Mouse (Mus musculus): Measurements from ENCODE around the gene Lrig1.

Lrig1 gene

DNA sequence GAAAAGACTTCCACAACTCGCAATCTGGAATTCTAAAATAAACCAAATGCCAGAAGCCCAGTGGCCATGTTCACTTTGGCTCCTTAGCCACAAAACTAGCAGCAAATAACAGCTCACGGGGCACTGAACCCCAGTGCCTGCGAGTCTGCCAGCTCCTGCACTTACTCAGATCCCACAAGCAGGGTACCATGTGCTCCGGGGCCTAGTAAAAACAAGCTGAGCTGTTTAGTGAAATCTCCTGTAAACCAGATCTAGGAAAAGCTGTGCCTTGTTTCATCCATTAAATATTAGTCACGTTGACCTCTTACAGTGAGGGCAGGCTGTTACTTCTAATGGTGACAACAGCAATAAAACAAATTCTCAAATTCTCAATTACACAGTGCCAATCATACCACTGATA lies 81.3 kb downstream of the Lrig1 start:
- CTCF ChIA-PET, result no interaction called here

DNA sequence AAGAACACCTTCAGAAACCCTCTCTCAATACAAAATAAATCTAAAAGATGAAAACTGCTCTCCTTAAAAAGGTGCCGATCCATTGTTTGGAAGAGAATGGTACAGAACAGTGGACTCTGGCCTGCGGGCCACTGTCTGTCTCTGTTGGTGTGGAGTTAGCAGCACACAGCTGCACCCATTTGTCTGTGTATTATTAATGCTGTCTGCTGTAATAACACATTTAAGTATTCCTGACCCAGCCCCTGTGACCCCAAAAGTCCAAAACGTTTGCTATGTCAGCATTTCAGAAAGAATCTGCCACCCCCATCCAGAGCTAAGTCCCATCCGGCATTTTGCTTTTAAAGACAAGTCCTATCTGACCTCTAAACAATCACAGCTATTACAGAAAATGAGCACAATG lies 84.0 kb downstream of the Lrig1 start:
- CTCF ChIA-PET, result no interaction called here

DNA sequence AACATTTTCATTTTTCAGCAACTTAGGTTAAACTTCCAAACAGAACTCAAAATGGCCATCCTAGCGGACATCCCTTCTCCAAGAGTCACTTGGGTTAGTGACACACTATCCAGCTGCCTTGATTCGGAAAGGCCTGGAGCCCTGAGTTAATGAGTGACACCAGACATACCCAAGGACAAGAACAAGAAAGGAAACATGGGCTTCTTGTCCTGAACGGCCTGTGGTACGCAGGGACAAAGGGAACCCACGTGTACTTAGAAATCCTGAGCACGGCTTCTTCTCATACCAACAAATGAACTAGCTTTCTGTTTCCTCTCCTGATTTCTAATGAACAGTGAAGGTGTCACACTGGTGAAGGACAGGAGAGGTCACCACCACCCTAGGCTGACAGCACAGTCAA lies 85.6 kb downstream of the Lrig1 start:
- CTCF ChIA-PET, result no interaction called here

DNA sequence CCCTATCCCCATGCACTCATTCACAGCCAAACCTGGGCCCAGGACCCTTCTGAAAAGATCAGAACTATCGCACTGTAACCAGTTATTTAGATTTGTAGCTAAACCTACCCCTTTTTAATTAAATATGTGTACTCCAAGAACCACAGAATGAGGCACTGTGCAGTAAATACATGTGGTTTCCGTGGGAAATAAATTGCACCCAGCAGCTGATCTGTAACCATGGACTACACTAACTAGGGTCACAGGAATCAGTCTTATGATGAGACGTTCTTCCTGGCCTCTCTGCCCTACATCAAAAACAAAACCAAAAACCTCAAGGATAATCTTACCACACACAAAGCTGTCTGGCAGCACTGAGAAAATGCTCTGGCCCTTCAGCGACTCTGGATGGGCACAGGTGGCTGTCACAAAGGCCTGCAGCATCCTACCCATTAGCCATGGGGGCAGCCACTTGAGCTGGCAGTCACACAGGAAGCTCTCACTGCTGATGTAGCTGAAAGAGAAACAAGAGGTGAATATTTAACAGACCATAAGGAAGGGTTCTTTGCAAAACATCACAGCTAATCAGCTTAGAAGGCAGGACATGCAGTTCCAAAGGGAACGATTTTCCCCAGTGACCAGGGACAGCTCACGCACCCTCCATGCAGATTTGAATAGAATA lies 86.6 kb downstream of the Lrig1 start:
- CTCF ChIA-PET, result no interaction called here

DNA sequence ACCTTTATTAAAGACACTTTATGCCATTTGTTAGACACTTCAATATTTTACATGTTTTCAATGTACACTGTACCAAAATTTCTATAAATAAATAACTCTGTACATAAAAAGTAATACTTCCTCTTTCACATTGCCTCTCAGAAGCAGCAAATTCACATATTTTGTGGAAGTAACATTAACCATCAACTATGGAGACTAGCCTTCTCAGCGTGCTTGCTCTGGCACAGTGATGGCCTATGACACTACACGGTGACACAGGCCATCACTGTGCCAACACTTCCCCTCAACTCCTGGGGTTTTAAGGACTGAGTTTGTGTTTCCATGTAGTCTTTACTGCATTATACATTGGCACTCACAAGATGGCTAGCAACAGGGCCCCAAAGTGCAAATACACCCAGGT lies 95.4 kb downstream of the Lrig1 start:
- CTCF ChIA-PET, result no interaction called here

DNA sequence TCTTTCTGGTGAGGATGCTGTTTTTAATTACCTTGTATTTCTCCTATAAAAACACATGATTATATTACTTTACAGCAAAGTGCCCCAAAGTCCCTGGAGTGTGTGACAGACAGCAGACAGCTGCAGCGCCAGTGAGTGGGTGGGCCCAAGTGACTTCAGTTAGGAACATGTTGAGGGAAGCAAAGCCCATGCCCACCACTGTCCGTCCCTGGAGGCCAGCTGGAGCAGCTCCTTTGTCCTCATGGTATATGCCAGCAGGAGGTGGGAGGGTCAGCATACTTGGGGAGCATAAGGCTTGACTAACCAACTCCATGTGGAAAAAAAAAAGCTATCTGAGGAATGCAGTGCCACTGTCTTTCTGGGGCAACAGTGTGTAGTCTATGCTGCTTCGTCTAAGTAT lies 95.9 kb downstream of the Lrig1 start:
- CTCF ChIA-PET, result no interaction called here

DNA sequence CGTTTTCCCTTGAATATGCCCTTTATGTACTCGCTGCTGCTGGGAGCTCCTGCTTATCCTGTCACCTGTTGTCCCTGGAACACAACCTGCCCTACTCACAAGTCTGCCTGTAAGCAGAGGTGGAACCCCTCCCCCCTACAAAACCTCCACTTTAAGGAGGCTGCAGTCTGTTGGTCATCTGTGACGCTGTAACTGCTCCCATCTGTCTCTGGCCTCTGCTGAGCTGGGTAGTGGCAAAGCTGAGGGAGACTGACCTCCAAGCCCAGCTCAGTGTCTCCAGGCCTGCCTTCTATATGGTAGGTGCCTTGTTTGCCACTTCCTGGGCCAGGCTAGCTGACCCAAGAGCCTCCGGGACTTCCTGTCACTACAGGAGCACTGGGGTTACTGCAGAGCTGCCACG lies 98.1 kb downstream of the Lrig1 start:
- CTCF ChIA-PET, result no interaction called here

DNA sequence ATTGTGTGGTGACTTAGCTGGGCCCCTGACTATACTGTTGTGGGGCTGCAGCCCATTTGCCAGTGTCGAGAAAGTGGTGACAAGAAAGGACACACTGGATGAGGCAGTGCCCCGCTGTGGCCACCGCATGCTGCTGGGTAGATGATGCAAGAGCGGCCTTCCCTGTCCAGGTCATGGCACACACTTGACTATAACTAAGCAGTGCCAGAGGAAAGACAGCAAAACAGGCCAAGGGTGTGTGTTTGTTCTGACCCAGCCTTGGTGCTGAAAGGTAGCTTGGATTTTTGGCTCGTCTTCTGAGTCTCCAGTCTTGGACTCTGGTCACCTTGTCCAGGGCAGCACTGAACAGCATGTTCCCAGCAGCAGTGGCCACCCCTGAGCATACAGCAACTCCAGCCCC lies 98.9 kb downstream of the Lrig1 start:
- CTCF ChIA-PET, result no interaction called here

DNA sequence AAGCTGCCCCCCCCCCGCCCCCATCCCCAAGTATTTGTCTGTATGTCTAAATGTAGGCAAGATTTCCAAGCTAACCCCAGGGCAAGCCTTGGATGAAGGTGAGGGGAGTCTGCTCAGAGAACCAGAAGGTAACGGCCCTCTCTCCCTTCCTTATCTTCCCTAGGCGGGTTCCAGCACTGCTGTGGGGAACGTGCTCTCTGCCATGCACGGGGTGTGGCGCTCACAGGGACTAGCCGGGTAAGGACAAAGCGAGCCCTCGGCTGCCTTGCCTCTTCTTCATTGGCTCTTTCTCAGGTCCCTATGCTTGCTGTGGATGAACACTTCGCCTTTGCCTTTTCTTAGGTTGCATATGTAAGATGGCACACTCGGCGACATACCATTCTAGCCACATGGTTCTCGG lies 100.9 kb downstream of the Lrig1 start:
- CTCF ChIA-PET, result no interaction called here

DNA sequence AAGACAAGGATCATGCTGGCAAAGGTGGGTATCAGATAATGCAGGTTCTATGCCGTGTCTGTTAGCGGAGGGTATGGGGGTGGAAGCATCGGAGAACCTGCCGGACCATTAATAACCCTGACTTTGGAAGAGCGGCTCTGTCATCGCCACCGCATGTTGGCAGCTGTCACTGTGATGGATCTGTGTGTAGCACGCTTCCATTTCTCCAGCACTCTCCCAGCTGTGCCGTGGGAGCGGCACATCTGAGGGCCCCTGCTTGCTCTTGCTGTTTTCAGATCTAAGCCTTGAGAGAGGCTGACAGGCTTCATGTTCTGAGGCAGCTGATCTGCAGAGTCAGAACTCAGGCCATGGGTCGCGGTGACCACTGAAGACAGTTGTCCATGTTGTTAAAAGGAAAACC lies 101.5 kb downstream of the Lrig1 start:
- CTCF ChIA-PET, result no interaction called here

DNA sequence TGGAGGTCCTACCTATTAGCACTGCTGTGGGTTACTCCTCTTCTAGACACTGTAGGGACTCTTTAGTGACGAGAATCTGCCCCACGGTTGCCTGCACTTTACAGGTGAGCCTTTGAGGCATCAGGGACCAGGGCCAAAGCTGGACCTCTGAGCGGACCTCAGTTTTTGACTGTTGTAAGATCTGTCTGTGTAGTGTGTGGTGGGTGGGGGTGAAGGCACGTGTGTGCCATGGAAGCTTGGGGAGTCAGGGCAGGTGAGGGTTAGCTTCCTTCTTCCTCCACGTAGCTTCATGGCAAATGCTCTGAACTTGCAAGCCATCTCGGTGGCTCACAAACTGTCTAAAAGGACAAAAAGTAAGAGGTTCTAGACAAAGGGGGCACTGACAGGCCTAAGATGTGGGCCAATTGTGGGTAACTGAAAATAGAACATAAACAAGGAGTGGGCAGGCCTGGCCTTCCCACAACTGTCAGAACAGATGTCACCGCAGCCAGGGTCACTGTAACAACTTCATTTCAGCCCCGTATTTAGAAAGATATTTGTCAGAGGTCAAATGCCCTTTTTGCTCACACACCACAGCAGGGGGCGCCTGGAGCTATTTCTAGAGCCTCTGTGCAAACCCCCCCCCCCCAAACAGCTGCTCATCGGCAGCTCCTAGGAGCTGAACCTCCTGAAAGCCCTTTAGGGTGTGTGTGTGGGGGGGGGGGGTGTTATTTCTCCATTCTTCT lies 103.0 kb downstream of the Lrig1 start:
- CTCF ChIA-PET, result no interaction called here

DNA sequence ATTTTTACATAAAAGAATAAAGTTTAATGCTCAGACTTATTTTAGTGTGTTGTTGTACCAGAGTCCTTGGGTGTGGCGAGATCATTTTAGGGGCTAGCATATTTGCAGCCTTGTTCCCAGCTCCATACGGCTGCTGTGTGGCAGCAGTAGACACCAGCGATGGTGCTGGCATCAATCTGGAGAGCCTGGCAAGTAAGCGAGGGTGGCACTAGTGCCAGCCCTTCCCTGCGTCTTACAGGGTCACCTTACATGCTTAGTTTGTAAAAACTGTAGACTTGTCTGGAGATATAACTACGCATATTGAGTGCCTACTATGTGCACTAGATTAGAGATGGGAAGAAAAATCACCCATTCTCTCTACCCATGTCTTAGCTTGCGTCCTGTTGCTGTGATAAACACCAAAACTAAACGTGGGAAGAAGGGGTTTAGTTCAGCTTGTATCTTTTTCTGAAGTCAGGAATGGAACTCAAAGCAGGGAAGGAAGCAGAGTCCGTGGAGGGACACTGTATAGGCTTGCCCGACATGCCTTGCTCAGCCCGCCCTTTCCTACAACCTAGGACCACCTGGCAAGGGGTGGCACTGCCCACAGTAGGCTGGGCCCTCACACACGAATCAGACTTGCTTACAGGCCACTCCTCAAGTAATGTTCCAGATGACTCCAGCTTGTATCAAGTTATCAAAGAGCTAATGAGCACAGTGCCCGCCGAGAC lies 103.8 kb downstream of the Lrig1 start:
- CTCF ChIA-PET, result no interaction called here

DNA sequence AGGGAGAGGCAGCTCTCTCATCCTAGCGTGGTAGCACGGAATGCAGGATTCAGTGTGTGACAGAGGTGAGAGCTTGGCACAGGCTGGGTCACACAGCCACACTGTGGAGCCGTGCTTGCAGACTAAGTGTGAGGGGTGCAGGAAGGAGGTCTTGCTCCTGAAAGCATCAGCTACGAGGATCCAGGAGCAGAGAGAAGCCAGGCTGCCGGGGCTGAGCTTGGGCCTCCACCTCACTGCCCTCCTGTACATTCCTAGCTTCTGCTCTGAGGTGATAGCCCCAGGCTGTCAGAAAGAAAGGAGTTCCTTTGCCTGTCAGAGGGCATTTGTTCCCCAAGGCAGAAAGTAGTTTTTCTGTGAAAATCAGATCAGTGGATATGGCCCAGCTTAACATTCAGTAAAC lies 104.8 kb downstream of the Lrig1 start:
- CTCF ChIA-PET, result no interaction called here

DNA sequence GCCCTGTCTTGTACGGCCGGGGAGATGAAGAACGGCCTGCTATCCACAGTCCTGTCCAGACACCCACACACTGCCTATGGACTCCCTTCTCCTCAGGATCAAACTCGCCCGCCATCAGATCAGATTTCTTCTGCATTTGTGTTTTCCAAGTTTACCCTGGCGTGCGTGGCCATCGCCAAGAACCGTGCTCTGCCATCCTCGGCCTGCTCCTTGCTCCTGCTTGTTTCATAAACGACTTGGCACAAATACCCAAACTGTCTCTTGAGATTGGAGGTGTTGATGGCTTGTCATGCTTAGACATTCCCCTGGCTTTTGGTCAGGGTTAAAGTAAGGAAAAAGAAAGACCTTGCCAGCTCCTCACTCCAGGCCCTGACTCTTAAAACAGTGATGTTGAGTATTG lies 105.2 kb downstream of the Lrig1 start:
- CTCF ChIA-PET, result interaction anchor here (0.7 kb wide), 1 partner anchor 11 kb away, joined by 4 read pairs; no protein-coding TSS in a partner anchor

DNA sequence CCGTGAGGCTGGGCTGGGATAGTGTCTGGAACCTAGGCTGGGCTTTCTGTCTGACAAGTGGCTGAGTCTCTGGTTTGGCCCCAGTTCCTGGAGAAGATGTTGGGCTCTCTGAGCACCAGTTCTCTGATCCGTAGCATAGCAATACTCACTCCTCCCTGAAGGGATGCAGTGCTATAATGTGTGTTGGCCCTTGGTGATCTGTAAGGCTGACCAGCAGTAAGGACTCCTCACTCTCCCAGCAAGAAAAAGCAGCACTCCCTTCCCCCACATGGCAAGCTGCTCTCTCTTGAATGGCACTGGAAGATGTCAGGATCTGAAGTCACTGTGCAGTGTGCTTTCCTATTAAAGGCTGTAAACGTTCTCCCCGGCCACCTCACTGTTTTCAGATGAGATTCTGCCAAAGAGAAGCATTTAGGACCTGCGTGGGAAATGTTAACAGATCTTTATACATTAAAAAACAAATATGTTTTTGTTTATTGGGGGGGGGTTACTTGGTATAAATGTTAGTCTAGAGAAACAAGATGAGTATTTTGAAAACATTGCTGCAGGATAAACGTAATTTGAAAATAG lies 105.8 kb downstream of the Lrig1 start:
- CTCF ChIA-PET, result interaction anchor here (0.7 kb wide), 1 partner anchor 12 kb away, joined by 4 read pairs; no protein-coding TSS in a partner anchor

DNA sequence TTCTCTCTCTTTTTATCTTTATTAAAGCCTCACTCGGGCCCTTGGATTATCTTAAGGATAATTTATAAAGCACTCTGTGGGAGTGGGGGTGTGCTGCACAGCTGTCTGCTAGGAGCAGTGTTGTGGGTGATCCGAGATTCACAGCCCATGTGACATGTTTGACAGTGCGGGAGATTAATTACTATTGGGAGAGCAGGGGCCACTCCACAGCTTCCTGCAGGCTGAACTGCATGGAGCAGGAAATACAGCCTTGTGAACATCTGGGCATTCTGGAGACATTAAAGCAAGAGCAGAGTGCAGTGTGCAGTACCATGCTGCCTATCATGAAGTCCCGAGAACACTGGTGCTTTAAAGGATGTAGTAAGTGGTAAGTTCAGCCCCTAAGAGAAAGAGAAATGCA lies 107.2 kb downstream of the Lrig1 start:
- CTCF ChIA-PET, result no interaction called here

DNA sequence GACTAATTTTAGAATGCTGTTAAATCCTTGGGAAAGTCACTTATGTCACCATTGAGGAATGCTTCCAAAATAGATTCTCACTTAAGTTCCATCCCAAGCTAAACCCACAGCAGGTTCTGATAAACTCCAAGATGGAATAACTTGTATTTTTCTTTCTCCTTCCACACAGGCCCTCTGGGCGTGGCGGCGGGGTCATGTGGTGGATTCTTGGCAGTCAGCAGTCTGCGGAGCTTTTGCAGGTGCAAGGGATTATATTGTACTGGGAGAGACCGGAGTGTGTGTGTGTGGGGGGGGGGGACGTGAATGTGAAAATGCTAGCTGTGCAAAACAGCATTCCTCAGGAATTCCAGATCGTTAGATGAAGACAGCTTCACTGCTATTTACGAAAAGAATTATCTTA lies 107.7 kb downstream of the Lrig1 start:
- CTCF ChIA-PET, result no interaction called here

DNA sequence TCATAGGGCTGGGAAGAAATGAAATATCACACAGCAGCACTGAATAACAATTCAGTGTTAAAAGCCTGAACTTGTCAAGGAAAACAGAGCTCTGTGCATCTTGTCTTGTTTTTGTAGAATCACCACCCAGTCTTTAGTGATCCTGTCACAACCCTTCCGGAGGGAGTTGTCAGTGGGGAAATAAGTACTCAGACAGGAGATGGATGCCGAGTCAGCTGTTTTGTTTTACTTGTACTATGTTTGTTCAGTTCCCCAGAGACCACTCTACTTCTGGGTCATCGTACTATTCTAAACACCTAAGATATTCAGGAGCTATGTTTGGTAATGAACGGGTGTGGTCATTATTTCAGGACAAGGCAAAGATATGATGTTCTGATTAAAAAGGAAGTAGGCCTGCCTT lies 111.6 kb downstream of the Lrig1 start:
- CTCF ChIA-PET, result no interaction called here

DNA sequence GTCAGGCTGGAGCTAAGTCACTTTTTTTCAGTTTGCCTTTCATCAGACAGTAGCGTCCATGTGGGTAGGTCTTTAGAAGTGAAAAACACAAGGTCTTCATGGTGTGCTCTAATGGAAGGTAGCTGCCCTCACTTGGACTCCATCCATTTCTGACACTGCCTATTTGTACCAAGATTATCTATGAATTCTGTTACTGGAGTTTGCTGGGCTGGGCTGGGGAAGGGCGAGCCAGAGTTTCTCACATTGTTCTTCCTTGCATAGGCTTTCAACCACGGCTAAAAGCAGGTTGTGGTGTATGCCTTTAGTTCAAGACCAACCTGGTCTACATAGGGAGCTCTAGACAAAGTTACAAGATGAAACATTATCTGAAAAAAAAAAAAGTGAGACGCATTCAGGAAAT lies 115.0 kb downstream of the Lrig1 start:
- CTCF ChIA-PET, result no interaction called here

DNA sequence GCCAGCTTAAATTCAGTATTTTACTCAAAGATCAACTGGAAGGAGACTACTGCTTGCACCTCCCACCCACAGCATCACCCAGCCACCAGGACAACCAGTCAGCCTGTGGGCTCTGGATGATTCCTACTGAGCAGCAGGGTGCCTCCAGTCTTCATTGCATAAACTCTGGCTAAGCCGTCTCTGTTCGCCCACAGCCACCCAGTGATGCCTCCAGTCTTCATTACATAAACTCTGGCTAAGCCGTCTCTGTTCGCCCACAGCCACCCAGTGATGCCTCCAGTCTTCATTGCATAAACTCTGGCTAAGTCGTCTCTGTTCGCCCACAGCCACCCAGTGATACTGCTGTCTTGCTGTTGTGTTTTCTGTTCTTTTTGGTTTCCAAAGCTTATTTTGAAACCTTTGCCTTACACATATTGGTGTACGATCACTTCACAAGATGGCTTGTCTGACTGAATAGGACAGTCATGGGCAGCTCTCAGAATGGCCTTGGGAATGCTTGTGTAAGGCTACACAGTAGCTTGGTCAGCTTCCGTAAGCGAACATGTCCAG lies 115.7 kb downstream of the Lrig1 start:
- CTCF ChIA-PET, result no interaction called here

DNA sequence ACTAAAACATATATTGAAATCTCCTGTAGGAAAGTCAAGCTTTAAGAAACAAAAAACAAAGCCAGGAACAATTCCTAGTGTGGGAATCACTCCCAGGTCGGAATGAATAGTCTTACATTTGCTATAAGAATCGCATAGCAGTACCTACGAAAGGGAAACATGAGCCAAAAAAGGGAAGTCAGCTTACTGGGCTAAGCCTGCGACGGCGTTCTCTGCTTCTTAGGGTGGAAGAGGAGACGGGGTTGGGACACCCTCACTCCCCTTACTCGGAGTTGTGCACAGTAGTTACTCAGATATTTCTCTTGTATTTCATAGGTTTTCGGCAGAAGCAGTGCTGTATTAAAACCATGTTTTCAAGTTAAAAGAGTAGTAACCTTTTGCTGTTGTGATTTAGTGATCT lies 117.9 kb downstream of the Lrig1 start:
- CTCF ChIA-PET, result interaction anchor here (0.5 kb wide), 1 partner anchor 64 kb away, joined by 3 read pairs; no protein-coding TSS in a partner anchor

DNA sequence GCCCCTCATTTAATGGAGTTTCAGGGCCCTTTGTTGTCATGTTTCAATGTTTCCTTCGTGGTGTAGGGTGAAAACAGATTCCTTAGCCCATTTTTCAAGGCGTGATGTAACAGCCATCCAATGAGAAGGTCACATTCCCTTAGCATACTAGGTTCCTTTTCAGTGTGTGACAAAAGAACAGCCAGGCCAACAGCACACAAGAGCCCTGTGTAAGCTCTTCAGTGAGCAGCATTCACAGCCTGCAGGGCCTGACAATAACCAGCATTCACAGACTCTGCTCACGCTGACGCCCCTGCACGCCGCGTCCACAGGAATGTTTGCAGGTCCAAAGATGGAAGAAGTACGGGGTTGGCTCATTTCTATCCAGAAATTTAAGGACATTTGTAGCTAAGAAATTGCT lies 122.0 kb downstream of the Lrig1 start:
- CTCF ChIA-PET, result no interaction called here

Measured in spleen, embryonic (tissue).